Mouse (Mus musculus) ES-CJ7 (cell line): ENCODE results near the gene Abraxas1.

ENCODE experiments used
- DNase-seq: peaks from one replicate; pipeline ENCODE4 v3.0.0; 2011; ENCODE audit warnings: low read depth, low spot score

Gene Abraxas1

GRCm38 (mm10) chr5:100822826-100823225 lies 2.1 kb upstream of the Abraxas1 start:
- no peak for DNase-seq

GRCm38 (mm10) chr5:100821375-100821774 lies 610 bp upstream of the Abraxas1 start:
- DNase-seq, result no peak

- DNase-seq, result peak; percentile 66
Observed at GRCm38 (mm10) chr5:100819568-100820480, 941 bp downstream of the Abraxas1 start.

- no peak for DNase-seq
Observed at GRCm38 (mm10) chr5:100818341-100818740, 2.4 kb downstream of the Abraxas1 start.

- DNase-seq, result peak; percentile 96
Observed at GRCm38 (mm10) chr5:100798165-100798860, 22.5 kb downstream of the Abraxas1 start, which contains the start of the genes Helq and Mrps18c. Gene Helq (minus strand): TSS chr5:100798598. Gene Mrps18c (plus strand): TSS chr5:100798627.

- no peak for DNase-seq
Observed at GRCm38 (mm10) chr5:100794084-100794483, 26.7 kb downstream of the Abraxas1 start.

GRCm38 (mm10) chr5:100792261-100792660 lies 28.5 kb downstream of the Abraxas1 start:
- no peak for DNase-seq

- DNase-seq, result no peak
Observed at GRCm38 (mm10) chr5:100787527-100787926, 33.2 kb downstream of the Abraxas1 start.

- DNase-seq, result no peak
Observed at GRCm38 (mm10) chr5:100779002-100779401, 41.8 kb downstream of the Abraxas1 start.

GRCm38 (mm10) chr5:100776900-100777299 lies 43.9 kb downstream of the Abraxas1 start:
- no peak for DNase-seq

GRCm38 (mm10) chr5:100775778-100776404 lies 44.9 kb downstream of the Abraxas1 start:
- DNase-seq, result no peak

- no peak for DNase-seq
Observed at GRCm38 (mm10) chr5:100771575-100771974, 49.2 kb downstream of the Abraxas1 start.

GRCm38 (mm10) chr5:100766026-100766425 lies 54.7 kb downstream of the Abraxas1 start:
- peak; percentile 48 for DNase-seq

GRCm38 (mm10) chr5:100761736-100762135 lies 59.0 kb downstream of the Abraxas1 start:
- DNase-seq, result no peak

GRCm38 (mm10) chr5:100760049-100760663 lies 60.6 kb downstream of the Abraxas1 start:
- DNase-seq, result no peak

GRCm38 (mm10) chr5:100758121-100758520 lies 62.6 kb downstream of the Abraxas1 start:
- DNase-seq, result peak; percentile 25
